Mouse (Mus musculus) embryonic facial prominence, embryonic 14.5 days (tissue): ENCODE results near the gene Gm1979. TPM values are rescaled to one million over a fixed set of nuclear protein-coding genes. Genes with fewer than 3 reads are reported as not detected.
"Not testable (repeated sequence)": the region's sequence is repeated elsewhere in the genome, so short reads cannot be mapped to it uniquely, and the experiment has no call there.

Experiments used
- ATAC-seq: fragments of 200-750 bp; cut with Nextera tagmentation; 2 replicates; pipeline ENCODE4 v1.8.0; 2017; ENCODE audit warnings: low read depth, moderate number of reproducible peaks, moderate TSS enrichment
- DNase-seq: peaks from one replicate; pipeline ENCODE4 v3.0.0-alpha.2; 2015; ENCODE audit warnings: low spot score
- H3K27ac ChIP-seq: fragments of 300-500 bp; sonication (generic); replicated peaks from 2 replicates; pipeline ENCODE4 v1.5.1; 2014; ENCODE audit warnings: low read depth, mild to moderate bottlenecking, low read length, moderate library complexity
- H3K27me3 ChIP-seq: fragments of 300-500 bp; sonication (generic); replicated peaks from 2 replicates; pipeline ENCODE4 v1.6.1; 2014; ENCODE audit warnings: low read length; ENCODE audit not compliant: control insufficient read depth, insufficient read depth
- H3K36me3 ChIP-seq: fragments of 300-500 bp; sonication (generic); 2 replicates; pipeline ENCODE4 v1.6.1; 2014; ENCODE audit warnings: low read length, mixed read lengths; ENCODE audit not compliant: control insufficient read depth, insufficient read depth
- H3K4me1 ChIP-seq: fragments of 300-500 bp; sonication (generic); 2 replicates; pipeline ENCODE4 v1.6.1; 2014; ENCODE audit warnings: antibody characterized with exemption, low read length; ENCODE audit not compliant: control insufficient read depth, insufficient read depth
- H3K4me2 ChIP-seq: fragments of 300-500 bp; sonication (generic); 2 replicates; pipeline ENCODE4 v1.6.1; 2014; ENCODE audit warnings: low read depth, mild to moderate bottlenecking, low read length, moderate library complexity, mixed read lengths
- H3K4me3 ChIP-seq: fragments of 300-500 bp; sonication (generic); 2 replicates; pipeline ENCODE4 v1.5.1; 2014; ENCODE audit warnings: low read depth, mild to moderate bottlenecking, low read length
- H3K9ac ChIP-seq: fragments of 300-500 bp; sonication (generic); 2 replicates; pipeline ENCODE4 v1.6.1; 2014; ENCODE audit warnings: low read depth, mild to moderate bottlenecking, low read length, moderate library complexity, mixed read lengths
- H3K9me3 ChIP-seq: fragments of 300-500 bp; sonication (generic); 2 replicates; pipeline ENCODE4 v1.6.1; 2016; ENCODE audit warnings: low read length; ENCODE audit not compliant: control insufficient read depth
- WGBS: fragments of 180-500 bp; shearing (Covaris S2); extraction: QIAGEN DNeasy Blood & Tissue Kit; methylation state at CpG from one replicate; pipeline ENCODE4 v1.1.7; 2014; 5-methylcytosine and 5-hydroxymethylcytosine counted together
- polyA plus RNA-seq: library from polyadenylated mRNA; unstranded; fragments of >200 nt; fragmentation: Nextera tagmentation; extraction: Ambion mirVana; gene quantifications from 2 replicates; pipeline ENCODE4 v1.2.1, GENCODE M21; 2014

The Gm1979 gene
- polyA plus RNA-seq, 1 experiment from 2014 or later = 0.14 TPM

DNA sequence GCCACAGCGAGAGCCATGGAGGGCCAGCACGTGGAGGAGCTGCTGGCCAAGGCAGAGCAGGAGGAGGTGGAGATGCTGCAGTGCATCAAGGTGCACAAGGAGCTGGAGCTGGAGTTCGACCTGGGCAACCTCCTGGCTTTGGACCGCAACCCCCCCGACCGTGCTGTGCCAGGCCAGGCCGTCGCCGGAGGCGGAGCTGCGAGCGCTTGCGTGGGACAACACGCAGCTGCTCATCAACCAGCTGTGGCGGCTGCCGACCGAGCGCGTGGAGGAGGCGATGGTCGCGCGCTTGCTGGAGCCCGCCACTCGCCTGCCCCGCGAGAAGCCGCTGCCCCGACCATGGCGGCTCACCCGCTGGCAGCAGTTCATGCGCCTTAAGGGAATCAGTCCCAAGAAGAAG is 48.0 kb downstream of the Gm1979 start:
- ATAC-seq, H3K4me1 ChIP-seq, H3K27me3 ChIP-seq, H3K9me3 ChIP-seq, H3K36me3 ChIP-seq, H3K27ac ChIP-seq, DNase-seq, H3K9ac ChIP-seq, H3K4me3 ChIP-seq: not testable (repeated sequence)
- 40% methylated on average over 18 of the region's 32 CpGs for WGBS
- peak overlapping the region; percentile 29 for H3K4me2 ChIP-seq

GRCm38 (mm10) chr5:25954317-25954716 is 50.3 kb downstream of the Gm1979 start, which contains the start of gene Gm21671:
Gene Gm21671, minus strand, starts transcription at chr5:25954417.
- ATAC-seq, H3K9me3 ChIP-seq, H3K9ac ChIP-seq, H3K27me3 ChIP-seq, H3K4me1 ChIP-seq, DNase-seq, H3K4me3 ChIP-seq, H3K36me3 ChIP-seq, H3K27ac ChIP-seq, H3K4me2 ChIP-seq: not testable (repeated sequence)
- 60% methylated on average over 2 of the region's 2 CpGs for WGBS

Other genes with a start within 250 kb of the Gm1979 start
- gene Actr3b, start 244.8 kb downstream of the Gm1979 start, polyA plus RNA-seq = 7.6 and 9.3 TPM in 2 replicates
- 0.15 and 0.29 TPM in 2 replicates for gene Gm21663, start 62.4 kb downstream of the Gm1979 start, polyA plus RNA-seq
- 0.14 and 0.20 TPM in 2 replicates for gene Gm21671, start 50.4 kb downstream of the Gm1979 start, polyA plus RNA-seq
- gene Gm21680, start 32.1 kb downstream of the Gm1979 start, polyA plus RNA-seq = 0.22 and 0.38 TPM in 2 replicates
- gene Gm21698, start 16.1 kb downstream of the Gm1979 start, polyA plus RNA-seq = 0.17 and 0.21 TPM in 2 replicates
- gene Gm5862, start 18.1 kb upstream of the Gm1979 start, polyA plus RNA-seq = 0.17 TPM in 1 of 2 replicates, not detected in the other
- gene Speer4a, start 34.8 kb upstream of the Gm1979 start, polyA plus RNA-seq = 0.08 and 0.26 TPM in 2 replicates
- 0.14 and 0.20 TPM in 2 replicates for gene Gm7347, start 53.8 kb upstream of the Gm1979 start, polyA plus RNA-seq
- 0.07 and 0.12 TPM in 2 replicates for gene Gm10471, start 84.5 kb upstream of the Gm1979 start, polyA plus RNA-seq
- 0.18 and 0.43 TPM in 2 replicates for gene 5031410I06Rik, start 100.6 kb upstream of the Gm1979 start, polyA plus RNA-seq
- gene Gm10220, start 116.6 kb upstream of the Gm1979 start, polyA plus RNA-seq = 0.10 and 0.24 TPM in 2 replicates